Mouse (Mus musculus) urinary bladder, adult 2 months (tissue): ENCODE results near the gene Tbx1. TPM values are rescaled to one million over a fixed set of nuclear protein-coding genes. Genes with fewer than 3 reads are reported as not detected.

ENCODE experiments used
- DNase-seq: peaks from one replicate; pipeline ENCODE4 v3.0.0; 2022; ENCODE audit warnings: low spot score
- polyA plus RNA-seq: library from polyadenylated mRNA; depleted of rRNA; stranded (reverse); fragments of >200 nt; gene quantifications from 2 replicates; pipeline ENCODE4 v1.2.3, GENCODE M21; 2012

Tbx1 gene
- polyA plus RNA-seq, 1 experiment = 2.0 TPM

DNA sequence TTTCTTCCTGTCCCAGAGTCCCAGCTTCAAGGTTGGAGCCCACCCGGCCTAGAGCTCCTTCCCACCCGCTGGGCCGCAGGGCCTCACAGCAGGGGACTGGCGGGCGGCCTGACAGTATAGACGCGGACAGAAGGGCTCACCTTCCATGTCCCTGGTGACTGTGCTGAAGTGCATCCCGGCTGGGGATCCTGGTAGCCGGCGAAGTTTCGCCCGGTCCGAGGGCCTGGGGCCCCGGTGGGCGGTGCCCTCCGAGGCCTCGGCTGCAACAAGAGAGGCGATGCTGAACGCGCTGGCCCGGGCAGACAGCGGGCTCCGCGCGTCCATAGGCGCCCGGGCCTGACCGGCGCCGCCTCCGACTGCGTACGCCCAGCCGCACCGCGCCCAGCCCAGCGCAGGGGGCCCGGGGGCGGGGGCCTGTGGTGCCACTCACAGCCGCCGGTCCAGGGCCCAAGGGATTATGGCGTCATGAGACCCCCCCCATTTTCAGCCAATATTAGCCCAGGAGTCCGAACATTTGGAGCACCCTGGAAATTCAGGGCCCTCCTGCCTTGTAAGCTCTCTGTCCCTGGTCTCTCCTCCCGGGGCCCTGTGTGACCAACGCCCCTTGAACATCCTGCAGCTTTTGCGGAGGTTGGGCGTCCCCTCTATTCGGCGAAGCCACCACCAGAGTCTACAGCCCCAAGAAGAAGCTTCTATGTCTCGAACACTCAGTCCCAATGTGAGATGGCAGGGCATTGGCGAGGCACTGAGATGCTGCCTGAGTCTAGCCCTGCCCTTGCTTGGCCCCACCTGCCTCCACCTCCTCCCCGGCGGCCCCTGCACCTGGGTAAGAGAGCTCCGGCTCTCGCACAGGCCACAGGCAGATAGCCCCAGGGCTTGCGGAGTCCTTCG, 2.4 kb downstream of the Tbx1 start:
- DNase-seq = no peak

DNA sequence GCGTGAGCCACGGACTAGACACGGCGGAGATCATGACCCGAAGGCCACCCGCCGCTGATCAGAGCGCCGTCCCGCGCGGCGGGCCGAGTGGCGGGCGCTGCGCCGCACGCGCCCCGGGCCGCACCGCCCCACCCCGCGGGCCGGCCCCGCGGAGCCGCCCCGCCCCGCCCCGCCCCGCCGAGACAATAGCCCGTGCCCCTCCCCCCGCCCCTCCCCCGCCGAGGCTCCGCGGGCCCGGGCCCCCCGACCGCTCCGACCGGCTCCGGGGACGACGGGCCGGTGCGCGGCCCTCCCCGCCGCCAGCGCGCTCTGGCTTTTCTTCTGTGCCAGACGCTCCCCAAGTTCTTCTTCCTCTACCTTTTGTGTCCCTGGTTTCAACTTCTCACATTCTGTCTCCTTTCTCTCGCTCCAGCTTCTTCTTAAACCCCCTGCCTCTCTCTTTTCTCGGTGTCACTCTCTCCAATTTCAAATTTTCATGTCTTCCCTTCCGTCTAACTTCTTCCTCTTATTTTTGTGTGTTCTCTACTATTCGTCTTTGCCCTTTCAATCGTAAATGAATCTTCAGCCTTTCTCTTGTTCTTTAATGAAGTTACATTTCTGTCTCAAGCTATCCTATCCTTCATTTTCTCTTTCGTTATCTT, 3.4 kb downstream of the Tbx1 start:
- no peak for DNase-seq

DNA sequence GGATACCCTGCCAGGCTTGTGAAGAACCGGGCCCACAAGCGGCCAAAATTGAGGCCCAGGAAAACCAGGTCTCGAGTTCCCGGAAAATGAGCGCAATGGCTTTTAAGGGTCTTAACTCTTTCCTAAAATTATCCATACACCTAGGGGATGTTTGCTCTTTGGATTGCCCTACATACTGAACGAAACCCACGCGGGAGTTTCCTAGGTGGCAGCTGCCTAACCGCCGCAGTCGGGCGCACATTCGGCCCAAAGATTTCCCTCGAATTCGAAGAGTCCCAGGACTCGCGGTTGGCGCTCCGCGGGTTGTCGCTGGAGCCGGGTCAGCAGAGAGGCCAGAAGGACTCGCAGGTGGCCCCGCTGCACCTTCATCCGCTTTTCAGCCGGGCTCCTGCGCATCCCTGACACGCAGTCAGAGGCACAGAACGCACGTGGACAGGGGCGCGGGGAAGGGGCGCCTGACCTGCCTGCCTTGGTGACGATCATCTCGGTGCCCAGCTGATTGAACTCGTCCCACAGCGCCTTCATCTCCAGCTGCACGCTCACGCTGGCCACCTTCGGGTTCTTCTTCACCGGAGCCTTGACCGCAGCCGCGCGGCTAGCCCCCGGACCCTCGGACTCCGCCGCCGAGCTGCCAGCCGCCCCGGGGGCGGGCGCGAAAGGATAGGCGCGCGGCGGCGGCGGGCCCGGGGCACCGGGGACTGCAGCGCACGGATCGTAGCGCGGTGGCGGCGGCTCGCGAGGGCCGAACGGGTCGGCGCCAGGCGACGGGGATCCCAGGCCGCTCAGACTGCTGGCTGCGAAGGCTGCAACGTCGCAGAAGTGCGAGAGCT, 4.2 kb downstream of the Tbx1 start:
- no peak for DNase-seq

DNA sequence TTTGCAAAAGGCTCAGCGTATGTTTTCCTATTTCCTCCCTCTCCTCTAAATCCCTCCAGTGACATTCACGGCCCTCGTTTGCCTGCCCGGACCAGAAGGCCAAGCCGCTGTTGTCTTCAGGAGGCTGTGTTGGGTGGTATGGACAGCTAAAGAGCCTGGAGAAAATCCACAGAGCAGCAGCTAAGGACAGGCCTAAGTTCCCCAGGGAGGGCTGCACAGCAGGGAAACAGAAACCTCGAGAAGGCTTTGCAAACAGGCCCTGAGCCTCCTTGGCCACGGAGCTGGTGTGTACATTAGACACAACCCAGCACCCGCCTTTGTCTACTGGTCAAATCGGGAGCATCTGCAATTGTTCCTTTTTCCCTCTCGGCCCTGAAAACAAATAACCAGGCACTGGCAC, 4.8 kb downstream of the Tbx1 start:
- no peak for DNase-seq

DNA sequence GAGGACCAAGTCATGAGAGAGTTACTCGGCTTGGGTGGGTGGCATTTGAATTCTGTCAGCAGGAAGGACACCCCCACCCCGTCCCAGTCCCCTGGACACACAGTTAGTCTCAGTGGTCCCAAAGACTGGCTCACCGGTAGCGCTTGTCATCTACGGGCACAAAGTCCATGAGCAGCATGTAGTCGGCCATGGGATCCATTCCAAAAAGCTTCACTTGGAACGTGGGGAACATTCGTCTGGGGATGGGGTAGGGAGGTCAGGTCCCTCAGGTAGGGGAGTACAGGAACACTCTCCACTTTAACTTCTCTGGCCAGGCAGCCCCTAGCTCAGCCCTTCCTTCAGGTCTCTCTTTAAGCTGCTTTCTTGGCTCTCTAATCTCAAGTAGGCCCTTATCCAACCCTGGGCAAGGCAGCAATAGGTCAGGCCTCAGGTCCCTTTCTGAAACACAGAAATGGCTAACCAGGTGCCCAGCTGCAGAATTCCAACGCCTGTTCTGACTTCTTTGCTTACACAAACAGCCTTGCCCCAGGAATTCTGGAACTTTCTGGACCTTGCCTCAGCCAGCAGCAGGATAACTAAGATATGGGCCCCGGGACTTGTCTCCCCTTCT, 5.5 kb downstream of the Tbx1 start:
- no peak for DNase-seq

DNA sequence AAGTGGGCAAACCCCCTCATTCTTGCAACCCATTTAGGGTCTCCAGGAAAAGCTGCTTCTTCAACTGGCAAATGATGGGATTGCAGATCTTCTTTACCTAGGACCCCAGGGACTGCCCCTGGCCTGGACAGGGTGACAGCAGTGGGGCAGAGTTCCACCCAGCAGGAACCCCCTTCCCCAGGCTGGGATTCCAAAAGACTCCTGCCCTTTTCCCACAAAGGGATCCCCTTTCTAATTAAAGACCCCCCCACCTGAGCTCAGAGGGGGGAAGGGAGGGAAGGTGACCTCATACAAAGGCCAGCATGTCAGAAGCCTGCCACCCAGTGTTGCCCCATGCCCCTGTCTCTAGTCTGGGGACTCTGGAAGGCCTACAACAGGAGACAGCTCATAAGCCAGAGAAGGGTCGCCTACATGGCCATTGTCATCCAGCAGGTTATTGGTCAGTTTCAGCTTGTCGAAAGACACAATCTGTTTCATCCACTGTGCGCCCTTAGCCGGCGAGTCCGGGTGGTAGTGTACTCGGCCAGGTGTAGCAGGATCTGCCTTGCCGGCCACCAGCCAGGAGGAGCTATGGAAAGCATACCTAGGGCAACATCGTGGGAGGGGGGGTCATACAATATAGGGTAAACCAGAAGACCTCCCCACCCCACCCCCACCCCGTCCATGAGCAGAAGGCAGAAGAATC, 6.7 kb downstream of the Tbx1 start:
- no peak for DNase-seq

DNA sequence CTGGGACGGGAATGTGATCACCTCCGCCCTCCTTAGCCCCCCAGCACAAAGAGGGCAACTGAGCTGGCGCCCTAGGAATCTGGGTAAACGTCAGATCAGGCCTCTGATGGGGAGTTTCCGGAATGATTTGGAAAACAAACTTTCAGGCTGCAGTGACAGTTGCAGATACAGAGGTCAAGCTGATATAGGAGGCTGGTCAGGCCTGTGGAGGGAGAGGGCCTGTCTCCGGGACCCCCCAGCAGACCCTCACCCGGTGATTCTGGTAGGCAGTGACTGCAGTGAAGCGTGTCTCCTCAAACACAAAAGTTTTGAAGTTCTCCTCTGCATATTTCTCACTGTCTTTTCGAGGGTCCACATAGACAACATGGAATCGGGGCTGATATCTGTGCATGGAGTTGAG, 7.3 kb downstream of the Tbx1 start:
- no peak for DNase-seq

DNA sequence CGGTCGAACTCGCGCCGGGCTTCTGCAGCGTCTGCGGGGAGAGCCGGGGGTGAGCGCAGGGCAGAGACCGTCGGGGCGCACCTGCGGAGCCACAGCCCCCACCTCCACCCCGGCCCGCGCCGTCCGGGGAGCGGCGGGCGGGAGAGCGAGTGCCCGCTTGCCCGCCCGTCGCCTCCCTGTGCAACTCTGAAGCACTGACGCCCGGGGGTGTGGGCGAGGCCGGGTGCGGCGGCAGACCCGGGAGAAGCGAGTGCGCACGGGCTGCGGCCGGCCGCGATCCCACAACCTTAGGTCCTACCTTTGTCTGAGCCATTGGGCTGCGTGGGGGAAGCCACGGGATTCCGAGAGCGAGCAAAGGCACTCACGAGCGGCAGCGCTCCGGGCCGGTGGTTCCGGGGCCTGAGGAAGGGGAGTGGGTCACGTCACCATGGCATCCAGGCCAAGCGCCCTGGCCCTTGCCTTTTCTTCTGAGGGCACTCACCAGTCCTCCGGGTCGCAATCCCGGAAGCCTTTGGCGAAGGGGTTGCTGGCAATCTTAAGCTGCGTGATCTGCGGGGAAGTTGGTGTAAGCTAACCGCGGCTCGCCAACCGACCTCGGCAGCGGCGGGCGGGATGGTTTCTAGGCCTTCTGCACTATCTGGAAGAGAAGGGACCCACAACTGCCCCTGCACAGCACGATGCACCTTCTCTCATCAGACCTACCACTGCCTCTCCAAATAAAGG, 7.9 kb downstream of the Tbx1 start:
- no peak for DNase-seq

DNA sequence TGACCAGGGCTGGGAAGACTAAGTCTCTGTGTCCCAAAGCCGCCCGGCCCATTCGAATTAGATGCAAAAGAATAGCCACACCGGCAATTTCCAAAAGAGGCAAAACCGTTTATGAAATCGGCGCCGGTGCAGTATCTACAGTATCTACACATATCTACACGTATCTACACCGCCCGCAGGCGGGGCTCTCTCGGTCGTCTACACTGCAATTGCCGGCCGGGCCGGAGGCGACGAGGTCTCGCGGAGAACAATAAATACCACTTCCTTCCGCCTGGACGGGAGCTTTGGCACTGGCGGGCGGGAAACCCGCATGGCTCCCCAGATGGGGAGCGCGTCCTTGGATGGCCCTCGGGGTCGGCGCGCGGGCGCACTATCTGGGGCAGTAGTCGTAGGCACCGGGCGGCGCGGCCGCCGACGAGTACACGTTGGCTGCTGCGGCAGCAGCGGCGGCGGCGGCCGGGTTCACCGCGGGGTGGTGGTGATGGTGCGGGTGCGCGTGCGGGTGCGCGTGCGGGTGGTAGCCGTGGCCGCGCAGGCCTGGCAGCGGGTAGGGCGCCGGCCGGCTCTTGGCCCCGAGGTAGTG, 8.8 kb downstream of the Tbx1 start:
- no peak for DNase-seq

DNA sequence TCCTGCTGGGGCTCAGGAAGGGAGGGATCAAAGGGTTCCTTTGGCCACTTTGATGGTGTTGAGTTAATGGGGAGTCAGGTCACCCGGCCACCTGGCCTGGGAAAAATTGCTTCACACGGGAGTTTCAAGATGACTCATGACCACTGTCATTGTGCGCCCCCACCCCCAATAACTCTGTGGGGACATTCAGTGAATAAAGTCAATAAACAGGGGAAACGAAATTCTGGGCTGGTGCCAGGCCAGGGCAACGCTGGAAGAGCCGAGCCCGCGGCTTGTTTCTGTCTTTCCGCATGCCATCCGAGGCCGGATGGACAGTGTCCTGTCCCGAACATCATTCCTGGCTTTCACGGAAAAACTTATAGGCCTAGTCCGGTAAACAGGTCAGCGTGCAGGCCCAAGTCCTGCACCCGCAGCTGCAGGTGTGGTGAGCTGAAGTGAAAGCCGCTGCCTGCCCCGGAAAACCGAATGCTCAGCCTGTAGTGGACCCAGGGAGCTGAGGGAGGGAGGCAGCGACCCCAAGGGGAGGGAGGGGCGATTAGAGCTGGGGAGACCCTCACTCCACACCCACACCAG, 9.3 kb downstream of the Tbx1 start:
- DNase-seq = no peak

DNA sequence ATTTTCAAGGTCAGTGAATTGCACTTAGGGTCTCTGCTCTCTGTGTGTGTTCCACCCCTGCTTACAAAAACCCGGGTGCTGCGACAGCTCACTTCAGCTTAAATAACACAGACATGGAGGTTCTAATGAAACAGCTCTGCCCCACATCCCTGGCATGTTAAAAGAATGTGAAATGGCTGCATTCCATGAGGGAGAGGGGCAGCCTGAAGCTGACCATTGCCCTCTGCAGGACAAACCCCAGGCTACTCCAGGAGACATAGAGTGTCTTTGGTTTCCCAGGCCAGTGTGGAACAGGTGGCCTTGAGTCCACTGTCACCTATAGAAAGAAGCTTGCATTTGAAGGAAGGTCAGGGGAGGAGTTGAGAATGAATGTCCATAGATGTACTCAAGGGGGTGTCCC, 10.1 kb downstream of the Tbx1 start:
- no peak for DNase-seq

DNA sequence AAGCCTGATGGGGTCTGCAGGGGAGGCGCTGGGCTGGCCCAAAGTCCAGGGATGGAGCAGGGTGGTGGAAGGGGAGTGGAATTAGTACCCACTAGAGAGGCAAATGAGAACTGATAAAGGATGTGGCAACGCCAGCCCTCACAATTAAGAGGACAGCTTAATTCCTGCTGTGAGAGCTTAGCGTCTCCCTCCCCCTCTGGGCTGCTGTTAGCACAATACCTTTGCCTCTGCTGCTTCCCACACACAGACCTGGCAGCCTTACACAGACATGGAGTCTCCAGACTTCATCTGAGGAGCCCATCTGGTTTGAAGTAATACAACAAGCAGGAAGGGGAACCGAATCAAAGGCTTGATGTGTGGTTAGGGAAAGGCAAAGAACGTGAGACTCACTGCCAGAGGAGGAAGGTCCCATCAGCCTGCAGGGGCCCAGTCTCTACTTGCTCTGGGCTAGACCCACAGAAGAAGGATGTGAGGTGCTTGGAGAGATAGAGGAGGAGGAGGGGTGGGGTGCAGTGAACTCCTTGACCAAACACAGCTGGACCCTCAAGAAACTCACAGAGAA, 12.8 kb downstream of the Tbx1 start:
- no peak for DNase-seq

DNA sequence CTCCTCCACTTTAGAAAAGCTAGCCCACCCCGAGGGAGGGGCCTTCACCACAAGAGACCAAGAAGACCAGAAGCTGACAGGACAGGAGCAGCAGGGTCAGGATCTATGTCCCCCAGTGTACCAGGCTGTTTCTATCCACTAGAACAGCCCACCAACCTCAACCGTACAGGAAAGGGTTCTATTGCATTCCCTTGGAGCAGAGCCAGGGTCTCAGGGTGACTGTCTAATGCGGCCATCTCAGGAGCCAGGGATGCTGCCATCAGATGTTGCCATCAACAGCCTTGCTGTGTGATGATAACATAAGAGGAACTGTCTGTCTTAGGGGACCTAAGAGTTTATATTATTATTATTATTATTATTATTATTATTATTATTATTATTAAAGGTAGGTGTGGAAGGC, 13.4 kb downstream of the Tbx1 start:
- DNase-seq = no peak

DNA sequence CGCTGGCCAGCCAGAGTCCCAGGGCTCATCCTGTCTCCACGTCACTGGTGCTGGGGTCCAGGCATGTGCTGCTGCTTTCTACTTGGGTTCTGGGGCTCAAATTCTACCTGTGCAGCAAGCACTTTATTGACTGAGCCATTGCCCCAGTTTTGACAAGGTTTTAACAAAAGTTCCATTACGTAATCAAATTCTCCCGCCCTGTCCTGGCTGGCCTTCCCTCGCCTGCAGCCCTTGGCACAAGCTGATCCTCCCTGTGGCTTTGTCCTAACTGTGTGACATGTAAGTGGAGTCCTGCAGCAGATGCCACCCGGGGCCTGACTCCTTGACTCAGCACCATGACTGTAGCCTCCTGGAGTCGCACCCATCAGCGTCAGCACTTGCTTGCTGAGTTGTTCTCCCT, 16.3 kb downstream of the Tbx1 start:
- DNase-seq = no peak

DNA sequence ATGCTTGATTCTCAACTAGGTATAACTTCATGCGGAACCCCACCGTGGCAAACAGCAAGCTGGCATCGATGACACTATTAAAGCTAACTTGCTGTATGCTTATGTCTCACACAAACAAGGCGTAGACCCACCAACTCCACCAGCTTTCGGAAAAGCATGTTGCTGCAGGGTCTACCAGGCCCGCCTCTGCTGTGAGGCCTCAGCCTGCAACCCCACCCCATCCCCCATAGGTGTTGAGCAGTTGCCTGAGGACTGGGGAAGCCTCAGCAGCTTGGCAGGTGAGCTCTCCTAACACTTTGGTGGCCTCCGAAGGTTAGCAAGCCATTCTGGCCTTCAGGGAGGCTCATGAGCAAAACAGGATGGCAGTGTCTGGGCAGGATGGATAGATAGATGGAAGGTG, 21.9 kb downstream of the Tbx1 start:
- no peak for DNase-seq

DNA sequence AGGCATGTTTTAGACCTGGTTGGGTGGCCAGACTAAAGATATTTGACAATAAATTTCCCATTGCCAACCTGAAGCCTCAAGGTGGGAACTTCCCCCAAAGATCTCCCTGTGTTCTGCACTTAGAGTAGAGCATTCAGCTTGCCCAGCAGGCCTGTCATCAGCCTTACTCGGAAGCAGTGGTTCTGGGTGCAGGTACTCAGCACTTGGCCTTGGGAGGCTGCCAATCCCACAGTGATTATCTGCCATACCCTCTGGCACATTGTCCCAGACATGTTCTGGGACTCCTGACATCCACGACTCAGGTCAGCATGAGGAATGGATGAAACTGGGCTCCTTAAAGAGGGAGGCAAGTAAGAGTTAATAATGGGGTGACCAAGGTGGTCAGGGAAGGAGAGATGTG, 26.0 kb downstream of the Tbx1 start:
- DNase-seq = no peak

DNA sequence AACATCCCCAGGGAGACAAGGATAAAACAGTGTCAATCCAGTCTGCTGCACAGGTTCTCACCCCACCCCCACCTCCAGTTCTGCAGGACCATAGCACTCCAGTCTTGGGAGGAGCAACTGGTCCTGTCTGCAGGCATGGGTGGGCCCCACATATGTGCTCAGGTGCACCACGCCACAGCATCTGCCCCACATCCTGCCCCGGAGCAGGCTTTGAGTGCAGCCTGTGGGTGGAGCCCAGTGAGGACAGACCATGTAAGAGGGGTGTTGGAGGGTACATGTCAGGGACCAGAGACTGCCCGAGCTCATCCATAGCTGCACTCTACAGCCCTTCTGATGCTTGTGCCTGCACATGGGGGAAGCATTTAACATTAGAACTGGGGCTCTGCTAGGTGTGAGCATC, 34.0 kb downstream of the Tbx1 start:
- DNase-seq = no peak

DNA sequence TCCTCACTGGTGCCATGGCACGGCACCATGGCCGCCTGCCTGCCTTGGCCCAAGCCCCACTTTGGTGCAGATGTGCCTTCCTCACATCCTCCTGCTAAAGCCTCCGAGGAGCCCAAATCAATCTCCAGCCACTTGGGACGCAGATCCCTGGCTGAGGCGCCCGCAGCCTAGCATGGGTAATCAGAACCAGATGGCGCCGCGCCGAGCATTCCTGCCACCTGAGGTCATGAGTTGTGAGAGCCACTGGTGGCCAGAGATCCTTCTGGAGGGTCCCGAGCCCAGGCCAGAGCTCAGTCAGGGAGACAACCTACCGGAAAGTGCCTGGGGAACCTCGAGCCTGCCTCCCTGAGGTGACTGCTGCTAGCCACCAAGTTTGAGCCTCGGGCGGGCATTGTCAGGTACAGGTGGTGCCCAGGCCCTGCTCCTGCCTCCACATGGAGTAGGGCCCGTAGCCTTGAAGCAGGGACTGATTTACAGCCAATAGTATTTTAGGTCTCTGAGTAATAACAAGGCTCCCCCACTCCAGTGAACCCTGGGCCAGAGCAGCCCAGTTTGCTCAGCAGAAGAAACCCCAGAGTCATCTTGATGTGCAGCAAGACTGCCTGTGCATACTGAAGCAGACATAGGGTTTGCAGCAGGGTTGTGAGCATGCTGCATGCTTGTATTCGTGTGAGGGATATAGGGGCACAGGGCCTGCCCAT, 35.1 kb downstream of the Tbx1 start:
- no peak for DNase-seq

DNA sequence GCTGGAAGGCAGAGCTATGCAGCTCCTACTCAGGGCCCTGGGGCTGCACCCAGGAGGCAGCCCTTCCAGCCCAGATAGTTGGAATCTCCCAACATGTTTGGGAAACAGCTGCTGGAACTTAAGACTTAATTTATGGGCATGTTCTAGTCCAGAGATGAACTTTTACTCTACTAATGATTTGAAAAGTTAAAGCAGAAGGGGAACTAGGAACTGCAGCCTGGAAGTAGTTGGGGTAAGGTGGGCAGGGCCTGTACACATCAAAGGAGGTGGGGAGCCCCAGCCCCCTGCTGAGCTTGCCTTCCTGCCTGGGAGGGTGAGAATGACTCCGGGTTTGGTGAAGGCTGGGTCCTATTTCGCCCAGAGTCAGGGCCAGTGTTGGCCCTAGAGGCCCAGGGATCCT, 35.8 kb downstream of the Tbx1 start:
- no peak for DNase-seq
